Mouse (Mus musculus): ENCODE data around the gene Tbx10. TPM values are rescaled to one million over a fixed set of nuclear protein-coding genes. Genes with fewer than 3 reads are reported as not detected.

Tbx10 gene
- polyA plus RNA-seq, 1 experiment: not detected

GRCm38 (mm10) chr19:3990804-3991203 lies 1.7 kb upstream of the Tbx10 start:
- H3K4me1 ChIP-seq (ENCODE audit: control insufficient read depth, insufficient read depth, low read length): peaks cover 6% of the 10 kb centered on the region
- no peak overlapping the region for H3K27ac ChIP-seq (ENCODE audit: insufficient read depth, low read length)
- no peak for TF ChIP-seq CTCF (IDR thresholded peaks at IDR 0.05; ENCODE audit: extremely low read depth, insufficient read depth, low read length)
- TF ChIP-seq POLR2A (IDR thresholded peaks at IDR 0.05; ENCODE audit: extremely low read depth, insufficient read depth, low read length): no peak
- no peak overlapping the region for H3K4me3 ChIP-seq (ENCODE audit: insufficient read depth, low read length)

- Histone ChIP-seq H3K4me3 (ENCODE audit: insufficient read depth, low read length) (no peak overlapping the region), H3K27ac (ENCODE audit: insufficient read depth, low read length) (no peak overlapping the region), H3K4me1 (ENCODE audit: control insufficient read depth, insufficient read depth, low read length) (peaks cover 4% of the 10 kb centered on the region)
- TF ChIP-seq CTCF (IDR thresholded peaks at IDR 0.05; ENCODE audit: extremely low read depth, insufficient read depth, low read length): no peak
- no peak for TF ChIP-seq POLR2A (IDR thresholded peaks at IDR 0.05; ENCODE audit: extremely low read depth, insufficient read depth, low read length)
These were observed 990 bp upstream of the Tbx10 start for GRCm38 (mm10) chr19:3991562-3991961.

GRCm38 (mm10) chr19:3991966-3992365 lies 586 bp upstream of the Tbx10 start:
- no peaks in the 10 kb centered on the region for H3K4me1 ChIP-seq (ENCODE audit: control insufficient read depth, insufficient read depth, low read length)
- TF ChIP-seq CTCF (IDR thresholded peaks at IDR 0.05; ENCODE audit: extremely low read depth, insufficient read depth, low read length) (no peak), POLR2A (IDR thresholded peaks at IDR 0.05; ENCODE audit: extremely low read depth, insufficient read depth, low read length) (no peak)
- H3K27ac ChIP-seq (ENCODE audit: insufficient read depth, low read length): no peak overlapping the region
- no peak overlapping the region for H3K4me3 ChIP-seq (ENCODE audit: insufficient read depth, low read length)

- Histone ChIP-seq H3K4me1 (ENCODE audit: control insufficient read depth, insufficient read depth, low read length) (no peaks in the 10 kb centered on the region), H3K4me3 (ENCODE audit: insufficient read depth, low read length) (no peak overlapping the region), H3K27ac (ENCODE audit: insufficient read depth, low read length) (no peak overlapping the region)
- no peak for TF ChIP-seq POLR2A (IDR thresholded peaks at IDR 0.05; ENCODE audit: extremely low read depth, insufficient read depth, low read length)
- TF ChIP-seq CTCF (IDR thresholded peaks at IDR 0.05; ENCODE audit: extremely low read depth, insufficient read depth, low read length): no peak
These were observed 2.4 kb downstream of the Tbx10 start for GRCm38 (mm10) chr19:3994932-3995331.

- H3K4me3 ChIP-seq (ENCODE audit: insufficient read depth, low read length): no peak overlapping the region
- no peak overlapping the region for H3K27ac ChIP-seq (ENCODE audit: insufficient read depth, low read length)
- H3K4me1 ChIP-seq (ENCODE audit: control insufficient read depth, insufficient read depth, low read length): no peaks in the 10 kb centered on the region
- TF ChIP-seq POLR2A (IDR thresholded peaks at IDR 0.05; ENCODE audit: extremely low read depth, insufficient read depth, low read length) (no peak), CTCF (IDR thresholded peaks at IDR 0.05; ENCODE audit: extremely low read depth, insufficient read depth, low read length) (no peak)
These were observed 3.0 kb downstream of the Tbx10 start for GRCm38 (mm10) chr19:3995505-3995904.

- Histone ChIP-seq H3K4me1 (ENCODE audit: control insufficient read depth, insufficient read depth, low read length) (no peaks in the 10 kb centered on the region), H3K27ac (ENCODE audit: insufficient read depth, low read length) (no peak overlapping the region), H3K4me3 (ENCODE audit: insufficient read depth, low read length) (no peak overlapping the region)
- TF ChIP-seq CTCF (IDR thresholded peaks at IDR 0.05; ENCODE audit: extremely low read depth, insufficient read depth, low read length) (no peak), POLR2A (IDR thresholded peaks at IDR 0.05; ENCODE audit: extremely low read depth, insufficient read depth, low read length) (no peak)
These were observed 3.6 kb downstream of the Tbx10 start for GRCm38 (mm10) chr19:3996106-3996505.

- no peak overlapping the region for H3K27ac ChIP-seq (ENCODE audit: insufficient read depth, low read length)
- no peak overlapping the region for H3K4me3 ChIP-seq (ENCODE audit: insufficient read depth, low read length)
- TF ChIP-seq POLR2A (IDR thresholded peaks at IDR 0.05; ENCODE audit: extremely low read depth, insufficient read depth, low read length) (no peak), CTCF (IDR thresholded peaks at IDR 0.05; ENCODE audit: extremely low read depth, insufficient read depth, low read length) (no peak)
- no peaks in the 10 kb centered on the region for H3K4me1 ChIP-seq (ENCODE audit: control insufficient read depth, insufficient read depth, low read length)
These were observed 4.2 kb downstream of the Tbx10 start for GRCm38 (mm10) chr19:3996747-3997146.

- H3K4me3 ChIP-seq (ENCODE audit: insufficient read depth, low read length): no peak overlapping the region
- TF ChIP-seq POLR2A (IDR thresholded peaks at IDR 0.05; ENCODE audit: extremely low read depth, insufficient read depth, low read length): no peak
- no peak for TF ChIP-seq CTCF (IDR thresholded peaks at IDR 0.05; ENCODE audit: extremely low read depth, insufficient read depth, low read length)
- no peak overlapping the region for H3K27ac ChIP-seq (ENCODE audit: insufficient read depth, low read length)
- H3K4me1 ChIP-seq (ENCODE audit: control insufficient read depth, insufficient read depth, low read length): no peaks in the 10 kb centered on the region
These were observed 4.7 kb downstream of the Tbx10 start for GRCm38 (mm10) chr19:3997231-3997630.

- TF ChIP-seq POLR2A (IDR thresholded peaks at IDR 0.05; ENCODE audit: extremely low read depth, insufficient read depth, low read length) (no peak), CTCF (IDR thresholded peaks at IDR 0.05; ENCODE audit: extremely low read depth, insufficient read depth, low read length) (no peak)
- Histone ChIP-seq H3K4me3 (ENCODE audit: insufficient read depth, low read length) (no peak overlapping the region), H3K4me1 (ENCODE audit: control insufficient read depth, insufficient read depth, low read length) (no peaks in the 10 kb centered on the region), H3K27ac (ENCODE audit: insufficient read depth, low read length) (no peak overlapping the region)
These were observed 5.8 kb downstream of the Tbx10 start for GRCm38 (mm10) chr19:3998335-3998734.

- H3K4me1 ChIP-seq (ENCODE audit: control insufficient read depth, insufficient read depth, low read length): no peaks in the 10 kb centered on the region
- no peak for TF ChIP-seq CTCF (IDR thresholded peaks at IDR 0.05; ENCODE audit: extremely low read depth, insufficient read depth, low read length)
- TF ChIP-seq POLR2A (IDR thresholded peaks at IDR 0.05; ENCODE audit: extremely low read depth, insufficient read depth, low read length): no peak
- H3K27ac ChIP-seq (ENCODE audit: insufficient read depth, low read length): no peak overlapping the region
- H3K4me3 ChIP-seq (ENCODE audit: insufficient read depth, low read length): no peak overlapping the region
These were observed 6.7 kb downstream of the Tbx10 start for GRCm38 (mm10) chr19:3999121-3999730.
